ENCODE assay signal across 8 mouse cellular contexts in genomic region chr7:19308454-19309277, GRCm38 (mm10). TPM values are rescaled to one million over a fixed set of nuclear protein-coding genes. Genes with fewer than 3 reads are reported as not detected.
DNase-seq lines count a peak whose midpoint lies in the region; ATAC-seq and TF ChIP-seq lines count a peak whose summit lies in the region.

No protein-coding gene starts in this region.

- peak overlapping the region; percentile 62 for H3K9ac ChIP-seq in ES-Bruce4 (ENCODE audit: low read depth, poor library complexity, severe bottlenecking)
- peak overlapping the region; percentile 57 for H3K9ac ChIP-seq in forebrain, embryonic 13.5 days
- H3K9ac ChIP-seq in liver, embryonic 15.5 days = peak overlapping the region; percentile 47
- peak overlapping the region; percentile 44; the same call in 1 of the 2 replicates for H3K9ac ChIP-seq in neural tube, embryonic 12.5 days
- H3K9ac ChIP-seq in stomach, postnatal 0 days (ENCODE audit: low read length) = peak overlapping the region; percentile 61

- H3K4me1 ChIP-seq in ES-Bruce4 (ENCODE audit: control insufficient read depth, insufficient read depth, low read length) = peaks cover 1% of the 10 kb centered on the region
- H3K4me1 ChIP-seq in forebrain, embryonic 13.5 days = peaks cover 44% of the 10 kb centered on the region
- H3K4me1 ChIP-seq in liver, embryonic 15.5 days (replicated peaks) = peaks cover 42% of the 10 kb centered on the region
- peaks cover 38% of the 10 kb centered on the region for H3K4me1 ChIP-seq in neural tube, embryonic 12.5 days
- H3K4me1 ChIP-seq in stomach, postnatal 0 days (replicated peaks; ENCODE audit: control insufficient read depth, insufficient read depth) = peaks cover 8% of the 10 kb centered on the region; the same call in 1 of the 2 replicates

- H3K4me2 ChIP-seq in forebrain, embryonic 13.5 days = peak overlapping the region; percentile 95
- peak overlapping the region; percentile 90 for H3K4me2 ChIP-seq in liver, embryonic 15.5 days
- peak overlapping the region; percentile 90 for H3K4me2 ChIP-seq in neural tube, embryonic 12.5 days (replicated peaks)
- H3K4me2 ChIP-seq in stomach, postnatal 0 days (replicated peaks; ENCODE audit: low read depth) = peak overlapping the region; percentile 99

- no peak for TF ChIP-seq POLR2A in ES-Bruce4 (IDR thresholded peaks at IDR 0.05; ENCODE audit: insufficient read depth, low read length)

- TF ChIP-seq EP300 in ES-Bruce4 (IDR thresholded peaks at IDR 0.05; ENCODE audit: insufficient read depth, low read depth, low read length) = no peak
- no peak for TF ChIP-seq EP300 in stomach, postnatal 0 days (optimal IDR thresholded peaks at IDR 0.05)

- H3K27ac ChIP-seq in ES-Bruce4 (ENCODE audit: insufficient read depth, low read length) = no peak overlapping the region
- H3K27ac ChIP-seq in forebrain, embryonic 13.5 days = peak overlapping the region; percentile 77
- H3K27ac ChIP-seq in liver, embryonic 15.5 days (replicated peaks) = peak overlapping the region; percentile 51; the same call in 1 of the 2 replicates
- peak overlapping the region; percentile 3; the same call in 1 of the 2 replicates for H3K27ac ChIP-seq in neural tube, embryonic 12.5 days
- H3K27ac ChIP-seq in stomach, postnatal 0 days (replicated peaks) = peak overlapping the region; percentile 78

- peak; percentile 80 for ATAC-seq in cerebellum, adult (ENCODE audit: insufficient number of reproducible peaks, low FRiP score, low TSS enrichment)
- peak; percentile 92 for ATAC-seq in forebrain, embryonic 13.5 days
- ATAC-seq in liver, embryonic 15.5 days (ENCODE audit: insufficient read depth) = peak; percentile 77
- peak; percentile 83 for ATAC-seq in neural tube, embryonic 12.5 days (ENCODE audit: low FRiP score, low read depth)
- peak; percentile 89 for ATAC-seq in stomach, postnatal 0 days (ENCODE audit: low FRiP score, low TSS enrichment)

- WGBS in forebrain, embryonic 13.5 days = under 1% methylated on average over 58 of the region's 58 CpGs
- 1% methylated on average over 56 of the region's 58 CpGs for WGBS in liver, embryonic 15.5 days (ENCODE audit: insufficient replicate concordance)
- under 1% methylated on average over 58 of the region's 58 CpGs for WGBS in neural tube, embryonic 12.5 days
- under 1% methylated on average over 51 of the region's 58 CpGs for WGBS in stomach, postnatal 0 days

- no peak for TF ChIP-seq CTCF in ES-Bruce4 (IDR thresholded peaks at IDR 0.05; ENCODE audit: low read depth, low read length)
- peak; percentile 57 for TF ChIP-seq CTCF in stomach, postnatal 0 days (IDR thresholded peaks at IDR 0.05; ENCODE audit: low read depth)

- peak overlapping the region; percentile 81 for H3K4me3 ChIP-seq in ES-Bruce4 (ENCODE audit: low read depth, low read length)
- peak overlapping the region; percentile 63 for H3K4me3 ChIP-seq in forebrain, embryonic 13.5 days
- H3K4me3 ChIP-seq in liver, embryonic 15.5 days (replicated peaks) = peak overlapping the region; percentile 69
- peak overlapping the region; percentile 68 for H3K4me3 ChIP-seq in neural tube, embryonic 12.5 days
- H3K4me3 ChIP-seq in stomach, postnatal 0 days (ENCODE audit: low read depth, low read length) = peak overlapping the region; percentile 60

- no peaks in the 10 kb centered on the region for H3K27me3 ChIP-seq in ES-Bruce4 (ENCODE audit: control insufficient read depth, insufficient read depth, low read length, poor library complexity, severe bottlenecking)
- peaks cover 53% of the 10 kb centered on the region for H3K27me3 ChIP-seq in forebrain, embryonic 13.5 days
- H3K27me3 ChIP-seq in liver, embryonic 15.5 days = peaks cover 85% of the 10 kb centered on the region
- H3K27me3 ChIP-seq in neural tube, embryonic 12.5 days (replicated peaks) = peaks cover 65% of the 10 kb centered on the region
- H3K27me3 ChIP-seq in stomach, postnatal 0 days (ENCODE audit: control insufficient read depth, insufficient read depth, low read length) = no peaks in the 10 kb centered on the region; the same call in 1 of the 2 replicates

- DNase-seq in heart, postnatal 10 days = peak; percentile 97
- DNase-seq in kidney, postnatal 4 days = peak; percentile 96 to 97
- DNase-seq in stomach, postnatal 0 days (ENCODE audit: low spot score) = peak; percentile 95

- H3K9me3 ChIP-seq in ES-Bruce4 (replicated peaks; ENCODE audit: control insufficient read depth, insufficient read depth, low read length, poor library complexity, severe bottlenecking) = no peaks in the 10 kb centered on the region
- H3K9me3 ChIP-seq in forebrain, embryonic 13.5 days (replicated peaks) = no peaks in the 10 kb centered on the region
- no peaks in the 10 kb centered on the region for H3K9me3 ChIP-seq in liver, embryonic 15.5 days (replicated peaks)
- H3K9me3 ChIP-seq in neural tube, embryonic 12.5 days = no peaks in the 10 kb centered on the region
- H3K9me3 ChIP-seq in stomach, postnatal 0 days (ENCODE audit: control insufficient read depth, low read length) = no peaks in the 10 kb centered on the region

- no peaks in the 10 kb centered on the region for H3K36me3 ChIP-seq in ES-Bruce4 (ENCODE audit: control insufficient read depth, insufficient read depth, low read length, poor library complexity, severe bottlenecking)
- H3K36me3 ChIP-seq in forebrain, embryonic 13.5 days (ENCODE audit: poor library complexity, severe bottlenecking) = no peaks in the 10 kb centered on the region
- no peaks in the 10 kb centered on the region for H3K36me3 ChIP-seq in liver, embryonic 15.5 days (replicated peaks)
- no peaks in the 10 kb centered on the region for H3K36me3 ChIP-seq in neural tube, embryonic 12.5 days
- no peaks in the 10 kb centered on the region for H3K36me3 ChIP-seq in stomach, postnatal 0 days (ENCODE audit: control insufficient read depth, insufficient read depth, low read length)

- intact Hi-C loops in heart, postnatal 10 days (cut with DNase I) = no loop called here

RNA-seq across cellular contexts. Expression of gene Fosb, which starts 1.2 kb away (rescaled TPM):
- polyA plus RNA-seq in ES-Bruce4 (2011; ENCODE audit: insufficient read depth, insufficient read length, low read depth, missing spikeins) = 0.68 and 1.1 TPM in 2 replicates
- 0.06 TPM in 1 of 2 replicates, not detected in the other for polyA plus RNA-seq in forebrain, embryonic 13.5 days (2015; fragmentation: Nextera tagmentation; extraction: Ambion mirVana)
- total RNA-seq in heart, postnatal 10 days (2021) = under 1 TPM; 0.48 to 0.60 TPM
- 0.03 TPM in 1 of 2 replicates, not detected in the other for polyA plus RNA-seq in liver, embryonic 15.5 days (2015; fragmentation: Nextera tagmentation; extraction: Ambion mirVana)
- polyA plus RNA-seq in neural tube, embryonic 12.5 days (2016; fragmentation: Nextera tagmentation; extraction: Ambion mirVana) = 0.08 TPM in 1 of 2 replicates, not detected in the other
- polyA plus RNA-seq in stomach, postnatal 0 days (2015; fragmentation: Nextera tagmentation; extraction: Ambion mirVana) = 0.21 and 0.38 TPM in 2 replicates

RNA-seq across cellular contexts. Expression of gene Rtn2, which starts 26.2 kb away (rescaled TPM):
- 14.3 and 15.3 TPM in 2 replicates for polyA plus RNA-seq in ES-Bruce4 (2011; ENCODE audit: insufficient read depth, insufficient read length, low read depth, missing spikeins)
- 87.9 and 92.4 TPM in 2 replicates for polyA plus RNA-seq in forebrain, embryonic 13.5 days (2015; fragmentation: Nextera tagmentation; extraction: Ambion mirVana)
- total RNA-seq in heart, postnatal 10 days (2021) = 10 to 100 TPM; 67.9 to 82.8 TPM
- polyA plus RNA-seq in liver, embryonic 15.5 days (2015; fragmentation: Nextera tagmentation; extraction: Ambion mirVana) = 3.9 and 5.2 TPM in 2 replicates
- polyA plus RNA-seq in neural tube, embryonic 12.5 days (2016; fragmentation: Nextera tagmentation; extraction: Ambion mirVana) = 91.1 and 99.1 TPM in 2 replicates
- 10.1 and 12.1 TPM in 2 replicates for polyA plus RNA-seq in stomach, postnatal 0 days (2015; fragmentation: Nextera tagmentation; extraction: Ambion mirVana)

RNA-seq across cellular contexts. Expression of gene Ppm1n, which starts 28.8 kb away (rescaled TPM):
- 5.7 and 6.1 TPM in 2 replicates for polyA plus RNA-seq in ES-Bruce4 (2011; ENCODE audit: insufficient read depth, insufficient read length, low read depth, missing spikeins)
- polyA plus RNA-seq in forebrain, embryonic 13.5 days (2015; fragmentation: Nextera tagmentation; extraction: Ambion mirVana) = 0.18 and 0.80 TPM in 2 replicates
- under 1 TPM in 1 of 2 experiments, not detected in 1; 0.67 TPM for total RNA-seq in heart, postnatal 10 days (2021)
- polyA plus RNA-seq in liver, embryonic 15.5 days (2015; fragmentation: Nextera tagmentation; extraction: Ambion mirVana) = 0.05 TPM in 1 of 2 replicates, not detected in the other
- 0.20 TPM in 1 of 2 replicates, not detected in the other for polyA plus RNA-seq in neural tube, embryonic 12.5 days (2016; fragmentation: Nextera tagmentation; extraction: Ambion mirVana)
- polyA plus RNA-seq in stomach, postnatal 0 days (2015; fragmentation: Nextera tagmentation; extraction: Ambion mirVana) = 0.17 and 0.21 TPM in 2 replicates

RNA-seq across cellular contexts. Expression of gene Ercc1, which starts 35.9 kb away (rescaled TPM):
- polyA plus RNA-seq in ES-Bruce4 (2011; ENCODE audit: insufficient read depth, insufficient read length, low read depth, missing spikeins) = 38.1 and 43.7 TPM in 2 replicates
- 88.0 and 96.4 TPM in 2 replicates for polyA plus RNA-seq in forebrain, embryonic 13.5 days (2015; fragmentation: Nextera tagmentation; extraction: Ambion mirVana)
- total RNA-seq in heart, postnatal 10 days (2021) = 10 to 100 TPM; 40.1 to 43.2 TPM
- polyA plus RNA-seq in liver, embryonic 15.5 days (2015; fragmentation: Nextera tagmentation; extraction: Ambion mirVana) = 14.0 and 14.5 TPM in 2 replicates
- 103 and 104 TPM in 2 replicates for polyA plus RNA-seq in neural tube, embryonic 12.5 days (2016; fragmentation: Nextera tagmentation; extraction: Ambion mirVana)
- polyA plus RNA-seq in stomach, postnatal 0 days (2015; fragmentation: Nextera tagmentation; extraction: Ambion mirVana) = 32.8 and 36.9 TPM in 2 replicates

RNA-seq across cellular contexts. Expression of gene Vasp, which starts 37.0 kb away (rescaled TPM):
- polyA plus RNA-seq in ES-Bruce4 (2011; ENCODE audit: insufficient read depth, insufficient read length, low read depth, missing spikeins) = 75.7 and 90.0 TPM in 2 replicates
- 31.0 and 32.7 TPM in 2 replicates for polyA plus RNA-seq in forebrain, embryonic 13.5 days (2015; fragmentation: Nextera tagmentation; extraction: Ambion mirVana)
- total RNA-seq in heart, postnatal 10 days (2021) = 10 to 100 TPM; 84.0 to 98.6 TPM
- polyA plus RNA-seq in liver, embryonic 15.5 days (2015; fragmentation: Nextera tagmentation; extraction: Ambion mirVana) = 41.2 and 42.4 TPM in 2 replicates
- 53.4 and 56.3 TPM in 2 replicates for polyA plus RNA-seq in neural tube, embryonic 12.5 days (2016; fragmentation: Nextera tagmentation; extraction: Ambion mirVana)
- 108 and 120 TPM in 2 replicates for polyA plus RNA-seq in stomach, postnatal 0 days (2015; fragmentation: Nextera tagmentation; extraction: Ambion mirVana)
